Mouse (Mus musculus): ENCODE measurements around the gene Zbtb20. TPM values are rescaled to one million over a fixed set of nuclear protein-coding genes. Genes with fewer than 3 reads are reported as not detected.
A peak's percentile ranks its signal among the peaks of the same experiment; 100 is the strongest.

Zbtb20 gene
- polyA plus RNA-seq, 1 experiment from 2014 or later, result 30.9 TPM

DNA sequence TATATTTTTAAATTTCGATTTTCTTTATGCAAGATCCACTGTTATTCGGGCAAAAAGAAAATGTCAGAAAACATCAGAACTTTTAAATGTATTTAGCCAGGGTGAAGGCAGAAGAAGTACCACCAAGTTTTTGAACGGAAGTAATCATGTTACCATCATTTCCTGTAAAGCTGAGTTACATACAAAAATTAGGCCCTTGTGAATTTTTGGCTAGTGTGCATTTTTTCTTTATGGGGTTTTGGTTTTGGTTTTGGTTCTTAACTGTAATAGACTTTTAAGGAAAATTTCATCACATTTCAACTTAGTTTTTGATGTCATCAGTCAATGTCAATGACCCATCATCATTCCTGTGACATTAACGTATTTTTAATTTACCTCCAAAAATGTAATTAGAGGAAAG, 514.7 kb downstream of the Zbtb20 start:
- no peak for ATAC-seq (ENCODE audit: extremely low read depth, insufficient number of reproducible peaks, low FRiP score, low TSS enrichment)
- Histone ChIP-seq H3K9me3 (no peaks in the 10 kb centered on the region), H3K4me2 (no peak overlapping the region), H3K27ac (replicated peaks) (no peak overlapping the region), H3K36me3 (no peaks in the 10 kb centered on the region), H3K4me1 (peaks cover 35% of the 10 kb centered on the region), H3K27me3 (replicated peaks) (no peaks in the 10 kb centered on the region), H3K4me3 (no peak overlapping the region), H3K9ac (no peak overlapping the region)
- 79% methylated on average over 4 of the region's 4 CpGs for WGBS

DNA sequence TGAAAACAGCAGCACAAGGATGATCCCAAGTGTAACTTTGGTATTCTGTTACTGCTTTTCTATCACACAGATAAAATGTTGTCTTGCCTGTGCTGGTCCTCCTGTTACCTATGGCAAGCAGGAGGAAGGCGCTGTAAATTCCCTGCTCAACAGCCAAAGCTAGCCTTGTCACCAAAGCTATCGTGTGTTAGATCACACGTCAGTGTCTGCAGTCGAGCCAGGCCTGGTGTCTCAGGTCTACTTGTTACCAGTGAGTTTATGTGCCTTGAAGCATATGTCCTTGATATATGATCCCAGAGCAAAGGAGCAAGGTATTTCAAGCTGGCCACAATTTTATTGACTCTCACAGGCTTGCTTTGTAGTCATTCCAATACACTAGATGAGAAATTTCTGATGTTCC, 517.7 kb downstream of the Zbtb20 start:
- no peak overlapping the region for H3K9ac ChIP-seq
- no peaks in the 10 kb centered on the region for H3K27me3 ChIP-seq (replicated peaks)
- peak overlapping the region; percentile 71 for H3K27ac ChIP-seq (replicated peaks)
- no peaks in the 10 kb centered on the region for H3K9me3 ChIP-seq
- H3K36me3 ChIP-seq, result no peaks in the 10 kb centered on the region
- peaks cover 23% of the 10 kb centered on the region for H3K4me1 ChIP-seq
- H3K4me3 ChIP-seq, result no peak overlapping the region
- H3K4me2 ChIP-seq, result no peak overlapping the region
- 71% methylated on average over 4 of the region's 4 CpGs for WGBS
- no peak for ATAC-seq (ENCODE audit: extremely low read depth, insufficient number of reproducible peaks, low FRiP score, low TSS enrichment)

DNA sequence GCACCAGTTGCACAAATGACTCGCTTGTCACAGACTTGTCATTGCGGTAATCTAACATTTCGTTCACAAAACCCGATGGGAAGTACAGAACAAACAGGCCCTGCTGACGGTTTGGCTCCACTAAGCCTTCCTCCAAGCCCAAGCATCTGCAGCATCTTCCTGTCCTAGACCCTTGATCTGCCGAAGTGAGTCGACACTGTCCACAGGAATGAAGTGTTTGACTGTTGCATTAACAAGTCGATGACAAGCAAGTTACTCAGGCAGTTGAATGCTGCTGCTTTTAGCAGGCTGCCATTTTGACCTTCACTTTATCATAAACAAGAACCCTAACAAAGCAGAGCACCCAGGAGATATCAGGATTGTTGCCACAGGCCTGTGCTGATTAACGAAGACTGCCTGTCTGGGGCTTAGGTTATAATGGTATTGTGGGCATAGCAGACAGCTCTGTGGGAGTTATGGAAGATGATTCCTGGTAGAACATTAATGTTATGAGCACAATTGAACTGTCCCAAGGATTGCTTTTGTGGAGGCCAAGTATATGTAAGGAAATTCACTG, 518.4 kb downstream of the Zbtb20 start:
- Histone ChIP-seq H3K9me3 (no peaks in the 10 kb centered on the region), H3K4me3 (no peak overlapping the region), H3K4me1 (peaks cover 23% of the 10 kb centered on the region), H3K9ac (no peak overlapping the region), H3K27me3 (replicated peaks) (no peaks in the 10 kb centered on the region), H3K27ac (replicated peaks) (peak overlapping the region; percentile 71), H3K36me3 (no peaks in the 10 kb centered on the region), H3K4me2 (peak overlapping the region; percentile 16; the same call in 1 of the 2 replicates)
- ATAC-seq (ENCODE audit: extremely low read depth, insufficient number of reproducible peaks, low FRiP score, low TSS enrichment), result no peak
- 27% methylated on average over 9 of the region's 9 CpGs for WGBS

DNA sequence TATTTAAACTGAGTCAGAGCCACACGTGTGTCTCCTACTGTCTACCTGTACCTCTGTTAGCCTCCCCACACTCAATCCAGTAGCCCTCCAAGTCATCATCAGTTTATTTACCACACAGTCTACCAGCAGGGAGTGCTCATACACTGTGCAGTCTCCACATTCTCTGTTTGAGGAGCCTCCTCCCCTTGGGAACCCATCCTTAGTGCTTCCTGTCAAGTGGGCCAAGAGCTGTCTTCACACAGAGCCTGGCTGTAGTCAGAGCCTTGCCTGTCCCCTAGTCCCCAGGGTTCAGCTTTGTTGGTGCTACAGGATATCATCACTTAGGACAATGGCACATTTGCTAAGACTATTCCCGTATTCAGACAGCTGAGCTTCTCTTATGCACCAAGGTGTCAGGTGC, 519.1 kb downstream of the Zbtb20 start:
- Histone ChIP-seq H3K4me3 (no peak overlapping the region), H3K9ac (no peak overlapping the region), H3K36me3 (no peaks in the 10 kb centered on the region), H3K27ac (replicated peaks) (peak overlapping the region; percentile 71), H3K4me1 (peaks cover 23% of the 10 kb centered on the region), H3K27me3 (replicated peaks) (no peaks in the 10 kb centered on the region), H3K9me3 (no peaks in the 10 kb centered on the region), H3K4me2 (no peak overlapping the region)
- WGBS, result 58% methylated on average over 2 of the region's 2 CpGs
- ATAC-seq (ENCODE audit: extremely low read depth, insufficient number of reproducible peaks, low FRiP score, low TSS enrichment), result peak; percentile 31; the same call in 1 of the 2 replicates

DNA sequence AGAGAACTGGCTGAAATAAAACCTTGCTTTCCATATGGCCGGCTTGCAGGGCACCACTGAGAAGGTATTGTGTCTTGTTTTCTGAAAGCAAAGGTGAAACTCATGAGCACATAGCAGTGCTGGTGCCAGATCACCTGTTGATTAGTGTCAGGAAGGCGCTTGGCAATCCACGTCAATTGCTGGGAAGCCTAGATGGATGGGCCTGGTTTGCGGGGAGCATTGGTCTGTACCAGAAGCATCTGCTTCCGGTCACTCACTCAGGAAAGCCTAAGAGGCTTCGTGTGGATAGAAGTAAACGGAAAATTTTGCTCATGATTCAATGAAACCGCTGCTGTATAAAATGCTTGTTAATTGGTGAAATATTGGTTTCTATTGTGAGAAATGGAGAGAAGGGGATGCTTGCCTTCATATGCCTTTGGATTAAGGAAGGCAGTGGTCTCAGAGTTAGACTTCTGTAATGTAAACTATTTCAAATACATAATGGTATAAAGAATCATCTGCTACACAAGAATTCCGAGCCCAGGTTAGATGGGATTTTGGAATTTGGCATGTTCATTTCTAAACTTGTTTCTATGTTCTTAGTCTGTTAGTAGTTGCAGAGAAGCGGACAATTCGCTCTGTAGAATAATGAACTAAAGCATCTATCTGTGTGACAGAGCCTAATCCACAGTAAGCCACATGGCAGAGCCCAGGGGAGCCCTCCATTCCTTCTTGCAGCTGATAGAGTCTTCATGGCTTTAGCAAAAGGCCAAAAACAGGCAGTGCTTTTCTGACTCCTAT, 521.4 kb downstream of the Zbtb20 start:
- Histone ChIP-seq H3K27me3 (replicated peaks) (no peaks in the 10 kb centered on the region), H3K9ac (no peak overlapping the region), H3K4me3 (no peak overlapping the region), H3K4me1 (peaks cover 23% of the 10 kb centered on the region), H3K27ac (replicated peaks) (no peak overlapping the region), H3K36me3 (no peaks in the 10 kb centered on the region), H3K4me2 (no peak overlapping the region), H3K9me3 (no peaks in the 10 kb centered on the region)
- no peak for ATAC-seq (ENCODE audit: extremely low read depth, insufficient number of reproducible peaks, low FRiP score, low TSS enrichment)
- WGBS, result 82% methylated on average over 11 of the region's 11 CpGs

DNA sequence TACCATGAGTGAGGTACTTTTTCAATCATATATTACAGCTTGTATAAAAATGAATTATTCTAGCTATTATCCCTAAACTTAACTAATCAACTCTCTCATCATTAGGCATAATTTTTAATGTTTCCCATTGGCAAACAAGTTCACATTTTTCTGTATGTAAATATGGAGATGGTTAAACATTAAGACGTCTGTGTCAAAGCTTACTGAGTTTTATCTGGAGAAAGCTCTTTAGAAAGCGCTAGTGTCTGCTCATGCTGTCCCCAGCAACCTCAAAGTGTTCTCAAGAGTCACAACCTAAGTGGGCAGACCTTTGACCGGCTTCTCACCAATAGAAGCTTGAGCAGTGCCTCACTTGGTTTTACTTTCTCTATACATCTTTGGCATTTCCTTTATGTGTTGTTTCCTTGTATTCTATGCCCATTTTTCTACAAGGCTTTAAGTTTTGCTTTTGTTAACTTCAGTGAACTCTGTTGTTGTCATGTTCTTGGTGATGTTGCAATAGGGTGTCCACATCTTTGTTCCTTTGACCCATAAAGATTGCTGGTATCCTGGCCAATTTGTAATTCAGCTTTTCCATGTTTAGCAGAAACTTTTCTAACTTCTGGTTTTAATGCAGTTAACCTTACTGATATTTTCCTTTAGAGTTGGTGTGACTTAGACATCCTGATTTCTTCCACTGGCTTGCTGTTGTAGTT, 522.1 kb downstream of the Zbtb20 start:
- no peak for ATAC-seq (ENCODE audit: extremely low read depth, insufficient number of reproducible peaks, low FRiP score, low TSS enrichment)
- no peaks in the 10 kb centered on the region for H3K27me3 ChIP-seq (replicated peaks)
- no peak overlapping the region for H3K27ac ChIP-seq (replicated peaks)
- no peaks in the 10 kb centered on the region for H3K9me3 ChIP-seq
- H3K36me3 ChIP-seq, result no peaks in the 10 kb centered on the region
- no peak overlapping the region for H3K4me3 ChIP-seq
- WGBS, result 65% methylated on average over 3 of the region's 3 CpGs
- peaks cover 23% of the 10 kb centered on the region for H3K4me1 ChIP-seq
- no peak overlapping the region for H3K9ac ChIP-seq
- H3K4me2 ChIP-seq, result no peak overlapping the region

DNA sequence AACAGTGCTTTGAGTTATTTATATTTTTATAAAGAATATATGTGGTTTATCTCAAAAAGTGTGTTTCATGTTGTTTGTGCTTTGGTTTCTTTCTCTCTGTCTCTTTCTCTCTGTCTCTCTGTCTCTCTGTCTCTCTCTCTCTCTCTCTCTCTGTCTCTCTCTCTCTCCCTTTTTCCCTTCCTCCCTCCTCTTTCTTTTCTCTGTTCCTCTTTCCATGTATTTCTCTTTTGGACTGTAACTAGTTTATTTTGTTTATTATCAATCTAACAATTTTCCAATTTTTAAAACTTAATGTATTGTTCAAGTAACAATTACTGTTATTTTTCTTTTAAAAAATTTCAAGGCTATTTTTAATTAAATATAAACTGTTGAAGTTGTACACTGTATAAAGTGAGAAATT, 523.7 kb downstream of the Zbtb20 start:
- Histone ChIP-seq H3K4me1 (peaks cover 9% of the 10 kb centered on the region), H3K9ac (no peak overlapping the region), H3K27me3 (replicated peaks) (no peaks in the 10 kb centered on the region), H3K4me2 (no peak overlapping the region), H3K9me3 (no peaks in the 10 kb centered on the region), H3K36me3 (no peaks in the 10 kb centered on the region), H3K27ac (replicated peaks) (no peak overlapping the region), H3K4me3 (no peak overlapping the region)
- ATAC-seq (ENCODE audit: extremely low read depth, insufficient number of reproducible peaks, low FRiP score, low TSS enrichment), result no peak

DNA sequence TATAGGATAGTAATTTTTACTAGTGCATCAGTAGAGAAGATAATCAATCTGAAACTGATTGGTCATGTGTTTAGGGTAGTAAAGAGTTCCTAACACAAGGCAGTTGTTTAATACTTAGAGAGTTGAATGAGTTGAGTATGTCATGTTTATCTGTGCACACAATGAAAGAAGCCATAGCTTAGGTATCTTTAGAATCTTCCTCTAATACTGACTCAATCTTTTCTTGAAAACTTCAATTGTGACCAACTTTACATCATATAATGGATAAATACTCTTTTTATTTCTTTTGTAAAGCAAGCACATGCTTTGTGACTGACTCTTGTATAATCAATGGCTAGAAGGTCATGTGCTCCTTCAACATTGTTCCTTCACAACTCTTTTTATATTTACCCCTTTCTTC, 524.4 kb downstream of the Zbtb20 start:
- ATAC-seq (ENCODE audit: extremely low read depth, insufficient number of reproducible peaks, low FRiP score, low TSS enrichment), result no peak
- no peak overlapping the region for H3K9ac ChIP-seq
- no peak overlapping the region for H3K27ac ChIP-seq (replicated peaks)

DNA sequence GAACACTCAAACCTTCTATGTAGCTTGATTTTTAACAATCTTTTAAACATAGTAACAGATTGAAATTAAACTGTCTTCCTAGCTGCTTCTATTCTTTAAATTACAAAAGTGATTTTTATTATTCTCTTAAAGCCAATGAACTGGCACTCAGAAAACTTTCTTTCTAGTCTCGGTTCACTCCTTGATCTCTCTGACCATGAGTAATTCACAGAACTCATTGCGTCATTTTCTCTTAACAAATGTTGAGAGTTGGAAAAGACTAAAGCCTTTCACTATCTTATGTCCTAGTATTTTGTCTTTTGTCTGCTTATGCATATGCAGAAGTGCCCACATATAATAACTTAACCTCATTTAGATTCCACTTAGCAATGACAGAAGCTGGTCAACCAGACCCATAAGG, 525.3 kb downstream of the Zbtb20 start:
- ATAC-seq (ENCODE audit: extremely low read depth, insufficient number of reproducible peaks, low FRiP score, low TSS enrichment), result no peak
- no peak overlapping the region for H3K27ac ChIP-seq (replicated peaks)
- H3K27me3 ChIP-seq (replicated peaks), result no peaks in the 10 kb centered on the region
- no peaks in the 10 kb centered on the region for H3K9me3 ChIP-seq
- no peak overlapping the region for H3K4me3 ChIP-seq
- no peak overlapping the region for H3K9ac ChIP-seq
- no peak overlapping the region for H3K4me2 ChIP-seq
- H3K36me3 ChIP-seq, result no peaks in the 10 kb centered on the region
- WGBS, result 86% methylated on average over 2 of the region's 2 CpGs
- no peaks in the 10 kb centered on the region for H3K4me1 ChIP-seq

More for the DNA sequence above, 524.4 kb downstream of the Zbtb20 start:
- H3K4me2 ChIP-seq, result no peak overlapping the region
- H3K9me3 ChIP-seq, result no peaks in the 10 kb centered on the region
- peaks cover 2% of the 10 kb centered on the region for H3K4me1 ChIP-seq
- no peaks in the 10 kb centered on the region for H3K27me3 ChIP-seq (replicated peaks)
- H3K4me3 ChIP-seq, result no peak overlapping the region
- no peaks in the 10 kb centered on the region for H3K36me3 ChIP-seq

DNA sequence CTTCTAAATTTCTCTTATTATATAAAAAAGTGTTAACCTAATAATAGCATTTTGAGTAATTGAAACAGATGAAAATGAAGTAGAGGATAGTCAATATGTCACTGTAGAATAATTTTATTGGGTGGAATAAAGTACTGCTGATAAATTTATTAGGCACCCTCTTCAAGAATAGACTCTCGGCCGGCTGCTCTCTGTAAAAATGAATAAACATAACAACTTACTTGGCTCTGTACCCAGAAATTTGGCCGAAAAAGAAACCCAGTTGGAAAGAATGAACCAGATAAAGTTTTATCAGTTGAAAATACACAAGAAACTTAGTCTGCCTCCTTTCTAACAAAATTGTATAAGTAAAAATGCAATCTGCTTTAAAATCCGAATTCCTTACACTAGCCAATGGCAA, 527.2 kb downstream of the Zbtb20 start:
- Histone ChIP-seq H3K4me1 (peaks cover 10% of the 10 kb centered on the region), H3K4me2 (no peak overlapping the region), H3K27ac (replicated peaks) (no peak overlapping the region), H3K9me3 (no peaks in the 10 kb centered on the region), H3K4me3 (no peak overlapping the region), H3K36me3 (no peaks in the 10 kb centered on the region), H3K9ac (no peak overlapping the region), H3K27me3 (replicated peaks) (no peaks in the 10 kb centered on the region)
- ATAC-seq (ENCODE audit: extremely low read depth, insufficient number of reproducible peaks, low FRiP score, low TSS enrichment), result no peak
- WGBS, result 53% methylated on average over 4 of the region's 4 CpGs

DNA sequence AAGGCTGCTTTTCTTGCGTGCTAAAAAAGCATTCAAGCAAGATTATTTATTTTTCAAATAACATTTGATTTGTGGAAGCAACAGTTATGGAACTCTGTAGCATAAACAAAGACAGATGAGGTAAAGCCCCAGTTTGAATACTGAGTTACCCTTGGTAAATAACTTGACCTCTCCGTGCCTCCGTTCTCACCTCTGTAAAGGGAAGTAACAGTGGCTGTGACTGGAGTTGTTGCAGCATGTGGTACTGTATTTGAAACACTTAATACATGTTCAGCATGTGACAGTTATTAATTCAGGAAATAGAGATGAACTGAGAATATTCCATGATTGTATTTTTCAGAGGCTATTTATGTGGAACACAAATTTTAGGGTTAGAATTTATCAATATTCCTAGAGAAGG, 529.4 kb downstream of the Zbtb20 start:
- H3K4me2 ChIP-seq, result no peak overlapping the region
- 76% methylated on average over 3 of the region's 3 CpGs for WGBS
- H3K27ac ChIP-seq (replicated peaks), result no peak overlapping the region
- no peak overlapping the region for H3K9ac ChIP-seq
- H3K4me3 ChIP-seq, result no peak overlapping the region
- no peaks in the 10 kb centered on the region for H3K9me3 ChIP-seq
- ATAC-seq (ENCODE audit: extremely low read depth, insufficient number of reproducible peaks, low FRiP score, low TSS enrichment), result no peak
- no peaks in the 10 kb centered on the region for H3K36me3 ChIP-seq
- no peaks in the 10 kb centered on the region for H3K27me3 ChIP-seq (replicated peaks)
- H3K4me1 ChIP-seq, result peaks cover 26% of the 10 kb centered on the region
